Mouse (Mus musculus): Measurements from ENCODE around the gene Urod.
A peak's percentile ranks its signal among the peaks of the same experiment; 100 is the strongest.

DNA sequence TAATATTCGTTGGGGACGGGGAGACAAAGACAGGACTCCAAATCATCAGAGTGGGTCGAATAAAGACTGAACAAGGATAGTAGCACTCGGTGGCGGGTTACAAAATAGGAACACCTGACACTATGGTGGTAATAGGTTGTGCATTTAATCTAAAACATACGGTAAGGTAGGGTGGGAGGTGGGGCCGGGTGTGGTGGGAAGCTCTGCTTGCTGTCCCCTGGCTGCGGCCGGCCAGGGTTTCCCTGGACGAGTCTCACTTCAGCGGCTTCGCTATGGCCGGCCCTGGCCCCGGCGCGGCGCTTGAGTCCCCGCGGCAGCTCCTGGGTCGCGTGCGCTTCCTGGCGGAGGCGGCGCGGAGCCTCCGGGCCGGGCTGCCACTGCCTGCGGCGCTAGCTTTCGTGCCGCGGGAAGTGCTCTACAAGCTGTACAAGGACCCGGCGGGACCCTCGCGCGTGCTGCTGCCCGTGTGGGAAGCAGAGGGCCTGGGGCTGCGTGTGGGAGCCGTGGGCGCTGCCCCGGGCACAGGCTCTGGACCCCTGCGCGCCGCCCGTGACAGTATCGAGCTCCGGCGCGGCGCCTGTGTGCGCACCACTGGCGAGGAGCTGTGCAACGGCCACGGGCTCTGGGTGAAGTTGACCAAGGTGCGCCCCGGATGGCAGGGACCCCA is 1.1 kb upstream of the Urod start, which contains the start of gene Hectd3:
- TF ChIP-seq CTCF (IDR thresholded peaks at IDR 0.05; ENCODE audit: low read depth) = peak; percentile 11; the same call in 1 of the 2 replicates
- TF ChIP-seq EP300 (optimal IDR thresholded peaks at IDR 0.05) = no peak
